Mouse (Mus musculus) skeletal muscle tissue, adult 2 months (tissue): Measurements from ENCODE around the gene Btbd35f18.
"Not testable (repeated sequence)": the region's sequence is repeated elsewhere in the genome, so short reads cannot be mapped to it uniquely, and the experiment has no call there.

ENCODE experiments used
- DNase-seq: peaks from one replicate; pipeline ENCODE4 v3.0.0-alpha.2; 2012; ENCODE audit warnings: low read depth, low spot score

Gene Btbd35f18

GRCm38 (mm10) chrX:3699933-3700332, at the start of gene Btbd35f18:
TSS of gene Btbd35f18 (plus strand) at chrX:3700233.
- DNase-seq = not testable (repeated sequence)
